ENCODE assay signal across 18 mouse cellular contexts in the genomic region with DNA sequence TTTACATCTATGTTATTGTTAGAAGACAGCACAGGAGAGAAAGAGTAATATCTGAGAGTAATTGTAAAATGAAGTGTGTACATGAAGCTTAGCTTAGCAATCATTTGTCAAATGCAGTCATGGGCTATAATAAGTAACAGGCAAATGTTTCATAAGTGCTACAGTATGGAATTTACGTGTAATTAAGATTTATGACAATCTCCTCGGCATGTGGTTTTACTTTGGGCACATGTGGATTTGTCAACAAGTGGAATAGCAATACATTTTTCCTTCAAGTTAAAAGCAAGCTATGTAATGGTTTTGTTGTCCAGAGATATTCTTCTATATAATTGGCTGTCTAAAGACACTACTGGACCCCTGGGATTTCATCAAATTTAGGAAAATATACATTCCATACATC.
"Had no signal": no experiment of that assay in that cellular context is flagged by ENCODE, and none has a peak within 500 bp of the region (broad histone marks: within the 10 kb centered on the region; RNA-seq: fewer than 3 reads in every experiment).

No protein-coding gene starts in this region.

- H3K4me2 ChIP-seq: lung, embryonic 14.5 days; midbrain, embryonic 12.5 days; neural tube, embryonic 13.5 days; stomach, embryonic 15.5 days had no signal

- H3K27ac ChIP-seq: macrophage; midbrain, embryonic 10.5 days; midbrain, embryonic 12.5 days; neural tube, embryonic 13.5 days; stomach, embryonic 15.5 days; stomach, postnatal 0 days had no signal

- H3K4me3 ChIP-seq: megakaryocyte, embryonic 14.5 days; midbrain, embryonic 10.5 days; midbrain, embryonic 12.5 days; myocyte; neural tube, embryonic 13.5 days; stomach, embryonic 15.5 days had no signal

- H3K36me3 ChIP-seq: midbrain, embryonic 10.5 days; midbrain, embryonic 12.5 days; neural tube, embryonic 13.5 days; stomach, embryonic 15.5 days had no signal

- H3K9me3 ChIP-seq: megakaryocyte, embryonic 14.5 days; midbrain, embryonic 10.5 days; midbrain, embryonic 12.5 days; neural tube, embryonic 13.5 days; stomach, embryonic 15.5 days had no signal

- H3K4me1 ChIP-seq: megakaryocyte, embryonic 14.5 days; midbrain, embryonic 10.5 days; midbrain, embryonic 12.5 days; neural tube, embryonic 13.5 days; stomach, embryonic 15.5 days had no signal

- H3K9ac ChIP-seq: liver, postnatal 0 days; lung, embryonic 14.5 days; midbrain, embryonic 12.5 days; neural tube, embryonic 13.5 days; stomach, embryonic 15.5 days had no signal

- H3K27me3 ChIP-seq: megakaryocyte, embryonic 14.5 days; midbrain, embryonic 12.5 days; neural tube, embryonic 13.5 days; stomach, embryonic 15.5 days had no signal

- ATAC-seq: liver, postnatal 0 days; midbrain, embryonic 16.5 days had no signal

- DNase-seq: liver, postnatal 0 days; lung, embryonic 14.5 days; lung, postnatal 14 days; lung, postnatal 36 days; midbrain, embryonic 14.5 days; right cerebral cortex, postnatal 14 days; thymus, adult 2 months; thymus, postnatal 25 days; thymus, postnatal 4 days had no signal
